Mouse (Mus musculus): ENCODE measurements around the gene Ccdc97. TPM values are rescaled to one million over a fixed set of nuclear protein-coding genes. Genes with fewer than 3 reads are reported as not detected.

Ccdc97 gene
- polyA plus RNA-seq, 2 experiments: 11.3 to 17.1 TPM

DNA sequence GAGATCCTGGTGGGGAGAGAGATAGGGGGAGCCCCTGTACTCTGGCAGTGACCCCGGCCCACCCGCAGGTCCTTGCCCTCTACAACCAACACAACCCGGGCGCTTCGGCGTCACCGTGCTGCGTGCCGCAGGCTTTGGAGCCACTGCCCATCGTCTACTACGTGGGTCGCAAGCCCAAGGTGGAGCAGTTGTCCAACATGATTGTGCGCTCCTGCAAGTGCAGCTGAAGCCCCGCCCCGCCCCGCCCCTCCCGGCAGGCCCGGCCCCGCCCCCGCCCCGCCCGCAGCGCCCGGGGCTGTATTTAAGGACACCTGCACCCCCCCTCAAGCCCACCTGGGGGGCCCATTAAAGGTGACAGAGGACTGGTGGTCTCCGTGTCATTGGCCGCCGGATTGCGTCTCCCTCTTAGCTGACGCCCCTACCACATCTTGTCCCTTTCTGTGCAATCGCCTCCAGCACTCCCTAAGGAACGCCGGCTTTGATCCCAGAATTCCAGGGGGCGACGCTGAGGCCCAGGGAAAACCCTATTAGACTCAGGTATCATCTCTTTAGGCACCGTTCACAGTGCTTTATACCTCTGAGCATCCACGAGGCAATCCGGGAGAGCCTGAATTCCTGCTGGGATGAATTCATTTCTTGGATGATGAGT is 14.0 kb downstream of the Ccdc97 start:
- WGBS (ENCODE audit: insufficient replicate concordance): 44% methylated on average over 36 of the region's 37 CpGs
- H3K4me2 ChIP-seq (ENCODE audit: low read depth): peak overlapping the region; percentile 42
- H3K36me3 ChIP-seq (replicated peaks; ENCODE audit: control insufficient read depth, insufficient read depth, low read depth): peaks cover 14% of the 10 kb centered on the region
- peaks cover 2% of the 10 kb centered on the region for H3K9me3 ChIP-seq (ENCODE audit: control insufficient read depth, low read length)
- TF ChIP-seq EP300 (IDR thresholded peaks at IDR 0.05; ENCODE audit: low read depth): no peak
- TF ChIP-seq CTCF (IDR thresholded peaks at IDR 0.05; ENCODE audit: low read depth): no peak
- H3K27me3 ChIP-seq (ENCODE audit: control insufficient read depth, insufficient read depth, low read length): no peaks in the 10 kb centered on the region
- peaks cover 2 to 31% of the 10 kb centered on the region in 2 experiments for H3K4me1 ChIP-seq (replicated peaks; ENCODE audit: control insufficient read depth in 2 of 2, insufficient read depth in 2 of 2, low read length in 1 of 2)
- no peak overlapping the region for H3K9ac ChIP-seq (replicated peaks)
- H3K4me3 ChIP-seq (ENCODE audit: insufficient read depth in 1 of 2, low read depth in 2 of 2, low read length in 2 of 2): no peak overlapping the region; a peak in 1 of 4 replicates
- H3K27ac ChIP-seq: no peak overlapping the region
- ATAC-seq (ENCODE audit: insufficient read depth) (no peak), DNase-seq (ENCODE audit: low read depth in 3 of 3, low spot score in 3 of 3) (no peak)

DNA sequence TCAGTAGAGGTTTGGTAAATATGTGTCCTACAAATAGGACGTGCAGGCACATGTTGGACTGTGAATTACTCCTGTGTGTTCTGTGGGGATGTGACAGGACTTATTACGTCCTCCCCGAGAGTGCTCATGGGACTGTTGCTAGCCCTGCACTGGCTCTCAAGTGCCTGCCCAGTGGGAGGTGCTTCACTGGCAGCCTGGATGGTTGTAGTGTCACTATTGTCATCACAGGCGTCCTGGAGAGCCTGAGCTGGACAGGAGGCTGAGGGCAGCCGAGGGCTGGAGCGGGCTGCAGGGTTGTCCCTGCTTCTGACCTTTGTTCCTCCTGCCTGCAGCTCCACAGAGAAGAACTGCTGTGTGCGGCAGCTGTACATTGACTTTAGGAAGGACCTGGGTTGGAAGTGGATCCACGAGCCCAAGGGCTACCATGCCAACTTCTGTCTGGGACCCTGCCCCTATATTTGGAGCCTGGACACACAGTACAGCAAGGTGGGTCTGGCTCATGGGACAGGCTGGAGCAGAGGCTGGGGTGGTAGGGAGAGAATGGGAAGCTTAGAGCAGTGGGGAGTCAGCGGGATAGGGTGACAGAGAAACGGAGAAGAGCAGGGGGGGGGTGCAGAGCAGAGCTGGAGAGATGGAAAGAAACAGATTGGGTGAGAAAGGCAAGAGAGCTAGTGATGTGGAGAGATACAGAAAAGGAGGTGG is 14.9 kb downstream of the Ccdc97 start:
- 60% methylated on average over 10 of the region's 10 CpGs for WGBS (ENCODE audit: insufficient replicate concordance)
- peaks cover 15% of the 10 kb centered on the region for H3K36me3 ChIP-seq (replicated peaks; ENCODE audit: control insufficient read depth, insufficient read depth, low read depth)
- H3K9ac ChIP-seq (replicated peaks): no peak overlapping the region
- peaks cover 2 to 29% of the 10 kb centered on the region in 2 experiments for H3K4me1 ChIP-seq (replicated peaks; ENCODE audit: control insufficient read depth in 2 of 2, insufficient read depth in 2 of 2, low read length in 1 of 2)
- no peak overlapping the region for H3K27ac ChIP-seq
- peak overlapping the region; percentile 42 for H3K4me2 ChIP-seq (ENCODE audit: low read depth)
- 0 out of 4 replicates have a peak overlapping the region, but pooled peaks of 1 of the 2 experiments have one; percentile 12 for H3K4me3 ChIP-seq (ENCODE audit: insufficient read depth in 1 of 2, low read depth in 2 of 2, low read length in 2 of 2)
- DNase-seq (ENCODE audit: low read depth in 3 of 3, low spot score in 3 of 3) (no peak), ATAC-seq (ENCODE audit: insufficient read depth) (peak; percentile 31)
- H3K27me3 ChIP-seq (ENCODE audit: control insufficient read depth, insufficient read depth, low read length): no peaks in the 10 kb centered on the region
- peaks cover 2% of the 10 kb centered on the region for H3K9me3 ChIP-seq (ENCODE audit: control insufficient read depth, low read length)
- TF ChIP-seq CTCF (IDR thresholded peaks at IDR 0.05; ENCODE audit: low read depth): no peak
- TF ChIP-seq EP300 (IDR thresholded peaks at IDR 0.05; ENCODE audit: low read depth): no peak

DNA sequence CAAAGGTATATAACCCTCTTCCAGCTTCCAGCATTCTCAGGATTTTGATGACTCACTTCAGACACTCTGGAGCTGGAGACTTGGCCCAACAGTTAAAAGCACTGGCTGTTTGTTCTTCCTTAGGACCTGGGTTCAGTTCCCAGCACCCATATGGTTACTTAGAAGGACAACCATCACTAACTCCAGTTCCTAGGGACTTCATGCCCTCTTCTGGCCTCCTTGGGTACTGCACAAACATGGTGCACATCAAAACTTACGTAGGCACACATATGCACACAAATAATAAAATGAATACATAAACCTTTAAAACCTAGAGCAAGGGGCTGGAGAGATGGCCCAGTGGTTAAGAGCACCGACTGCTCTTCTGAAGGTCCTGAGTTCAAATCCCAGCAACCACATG is 16.5 kb downstream of the Ccdc97 start:
- Histone ChIP-seq H3K27me3 (ENCODE audit: control insufficient read depth, insufficient read depth, low read length) (no peaks in the 10 kb centered on the region), H3K27ac (no peak overlapping the region), H3K9ac (replicated peaks) (no peak overlapping the region), H3K9me3 (ENCODE audit: control insufficient read depth, low read length) (peaks cover 2% of the 10 kb centered on the region), H3K4me2 (ENCODE audit: low read depth) (no peak overlapping the region), H3K4me1 (replicated peaks; ENCODE audit: control insufficient read depth in 2 of 2, insufficient read depth in 2 of 2, low read length in 1 of 2) (peaks cover 2 to 24% of the 10 kb centered on the region in 2 experiments), H3K4me3 (ENCODE audit: insufficient read depth in 1 of 2, low read depth in 2 of 2, low read length in 2 of 2) (no peak overlapping the region), H3K36me3 (replicated peaks; ENCODE audit: control insufficient read depth, insufficient read depth, low read depth) (peaks cover 24% of the 10 kb centered on the region)
- WGBS (ENCODE audit: insufficient replicate concordance): 85% methylated on average over 2 of the region's 2 CpGs
- TF ChIP-seq EP300 (IDR thresholded peaks at IDR 0.05; ENCODE audit: low read depth) (no peak), CTCF (IDR thresholded peaks at IDR 0.05; ENCODE audit: low read depth) (peak; percentile 44)
- DNase-seq (ENCODE audit: low read depth in 3 of 3, low spot score in 3 of 3) (no peak), ATAC-seq (ENCODE audit: insufficient read depth) (no peak)

DNA sequence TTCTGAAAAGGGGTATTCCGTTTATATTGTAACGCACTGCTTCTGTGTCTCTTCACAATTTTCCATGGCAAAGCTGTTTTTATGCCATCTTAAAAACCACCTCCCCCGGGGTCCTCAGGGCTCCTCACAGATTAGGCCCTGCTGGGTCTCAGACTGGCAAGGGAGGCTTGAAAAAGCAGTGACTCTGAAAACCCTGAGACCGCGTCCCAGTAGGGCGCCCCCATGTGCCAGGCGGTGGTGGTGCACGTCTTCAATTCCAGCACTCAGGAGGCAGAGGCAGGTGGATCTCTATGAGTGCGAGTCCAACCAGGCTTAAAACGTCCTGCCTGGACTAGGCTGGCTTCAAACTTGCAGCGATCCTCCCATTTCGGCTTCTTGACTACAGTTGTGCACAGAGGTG is 18.2 kb downstream of the Ccdc97 start:
- Histone ChIP-seq H3K4me3 (ENCODE audit: insufficient read depth in 1 of 2, low read depth in 2 of 2, low read length in 2 of 2) (no peak overlapping the region), H3K9me3 (ENCODE audit: control insufficient read depth, low read length) (peaks cover 2% of the 10 kb centered on the region), H3K4me1 (replicated peaks; ENCODE audit: control insufficient read depth in 2 of 2, insufficient read depth in 2 of 2, low read length in 1 of 2) (peaks cover 2 to 11% of the 10 kb centered on the region in 2 experiments), H3K36me3 (replicated peaks; ENCODE audit: control insufficient read depth, insufficient read depth, low read depth) (peaks cover 27% of the 10 kb centered on the region), H3K9ac (replicated peaks) (no peak overlapping the region), H3K27me3 (ENCODE audit: control insufficient read depth, insufficient read depth, low read length) (no peaks in the 10 kb centered on the region), H3K4me2 (ENCODE audit: low read depth) (no peak overlapping the region), H3K27ac (no peak overlapping the region)
- peak; percentile 70 for TF ChIP-seq CTCF (IDR thresholded peaks at IDR 0.05; ENCODE audit: low read depth)
- TF ChIP-seq EP300 (IDR thresholded peaks at IDR 0.05; ENCODE audit: low read depth): no peak
- ATAC-seq (ENCODE audit: insufficient read depth): no peak
- DNase-seq (ENCODE audit: low read depth in 3 of 3, low spot score in 3 of 3): no peak
- WGBS (ENCODE audit: insufficient replicate concordance): 84% methylated on average over 12 of the region's 12 CpGs

DNA sequence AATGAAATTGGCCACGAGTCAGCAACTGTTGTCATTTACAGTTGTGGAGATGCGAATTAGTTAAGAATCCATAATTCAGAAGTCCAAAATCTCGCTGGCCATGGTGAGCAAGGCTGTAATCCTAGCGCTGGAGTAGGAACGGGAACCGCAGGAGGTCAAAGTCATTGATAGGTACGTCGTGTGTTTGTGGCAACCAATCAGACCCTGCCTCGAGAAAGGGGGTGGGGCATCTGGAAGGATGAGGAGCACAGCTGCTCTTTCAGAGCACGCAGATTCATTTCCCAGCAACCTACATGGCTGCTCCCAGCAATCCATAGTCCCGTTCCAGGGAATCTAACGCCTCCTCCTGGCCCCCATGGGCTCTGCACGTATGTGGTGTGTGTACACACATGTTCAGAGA is 19.0 kb downstream of the Ccdc97 start:
- no peak for TF ChIP-seq EP300 (IDR thresholded peaks at IDR 0.05; ENCODE audit: low read depth)
- TF ChIP-seq CTCF (IDR thresholded peaks at IDR 0.05; ENCODE audit: low read depth): no peak
- no peak overlapping the region for H3K4me2 ChIP-seq (ENCODE audit: low read depth)
- no peak overlapping the region for H3K27ac ChIP-seq
- no peak for DNase-seq (ENCODE audit: low read depth in 3 of 3, low spot score in 3 of 3)
- no peak overlapping the region for H3K9ac ChIP-seq (replicated peaks)
- peaks cover 2% of the 10 kb centered on the region for H3K9me3 ChIP-seq (ENCODE audit: control insufficient read depth, low read length)
- no peaks in the 10 kb centered on the region for H3K27me3 ChIP-seq (ENCODE audit: control insufficient read depth, insufficient read depth, low read length)
- WGBS (ENCODE audit: insufficient replicate concordance): 82% methylated on average over 13 of the region's 13 CpGs
- peaks cover 27% of the 10 kb centered on the region for H3K36me3 ChIP-seq (replicated peaks; ENCODE audit: control insufficient read depth, insufficient read depth, low read depth)
- H3K4me1 ChIP-seq (replicated peaks; ENCODE audit: control insufficient read depth in 2 of 2, insufficient read depth in 2 of 2, low read length in 1 of 2): peaks cover 2 to 9% of the 10 kb centered on the region in 2 experiments; a peak in 3 of 4 replicates
- no peak for ATAC-seq (ENCODE audit: insufficient read depth)
- H3K4me3 ChIP-seq (ENCODE audit: insufficient read depth in 1 of 2, low read depth in 2 of 2, low read length in 2 of 2): no peak overlapping the region

Measured in liver, embryonic 14.5 days (tissue).